Mouse (Mus musculus) bone marrow macrophage, adult 2 months (primary cell): ENCODE results near the gene Basp1.

Source experiments
- CTCF ChIP-seq: IDR thresholded peaks from 2 replicates; pipeline ENCODE4 v1.5.1; 2012; ENCODE audit warnings: low read depth, mild to moderate bottlenecking, low read length, moderate library complexity
- POLR2A ChIP-seq: IDR thresholded peaks from 2 replicates; pipeline ENCODE4 v1.6.1; 2012; ENCODE audit warnings: mild to moderate bottlenecking, low read depth, low read length, borderline replicate concordance

GRCm38 (mm10) chr15:25360825-25361224 lies 52.7 kb downstream of the Basp1 start:
- TF ChIP-seq CTCF (no peak), POLR2A (no peak)
